Mouse (Mus musculus) liver, embryonic 16.5 days (tissue): ENCODE measurements around the gene Cox16. TPM values are rescaled to one million over a fixed set of nuclear protein-coding genes. Genes with fewer than 3 reads are reported as not detected.

Experiments
- ATAC-seq: fragments of 200-750 bp; cut with Nextera tagmentation; 2 replicates; pipeline ENCODE4 v1.8.0; 2017; ENCODE audit warnings: low read depth, mild to moderate bottlenecking, moderate number of reproducible peaks, moderate library complexity
- H3K27ac ChIP-seq: fragments of 300-500 bp; sonication (generic); 2 replicates; pipeline ENCODE4 v1.5.1; 2014; ENCODE audit warnings: mild to moderate bottlenecking, low read length
- H3K27me3 ChIP-seq: fragments of 300-500 bp; sonication (generic); 2 replicates; pipeline ENCODE4 v1.6.1; 2014; ENCODE audit warnings: low read depth, low read length, mixed read lengths; ENCODE audit not compliant: control insufficient read depth, insufficient read depth
- H3K36me3 ChIP-seq: fragments of 300-500 bp; sonication (generic); 2 replicates; pipeline ENCODE4 v1.6.1; 2014; ENCODE audit warnings: mild to moderate bottlenecking; ENCODE audit not compliant: control insufficient read depth, insufficient read depth
- H3K4me1 ChIP-seq: fragments of 300-500 bp; sonication (generic); 2 replicates; pipeline ENCODE4 v1.6.1; 2014; ENCODE audit warnings: low read depth, low read length, mixed read lengths; ENCODE audit not compliant: control insufficient read depth
- H3K4me2 ChIP-seq: fragments of 300-500 bp; sonication (generic); 2 replicates; pipeline ENCODE4 v1.6.1; 2014; ENCODE audit warnings: low read depth, low read length, mixed read lengths
- H3K4me3 ChIP-seq: fragments of 300-500 bp; sonication (generic); 2 replicates; pipeline ENCODE4 v1.5.1; 2014; ENCODE audit warnings: low read depth, mild to moderate bottlenecking, low read length
- H3K9ac ChIP-seq: fragments of 300-500 bp; sonication (generic); 2 replicates; pipeline ENCODE4 v1.6.1; 2014; ENCODE audit warnings: low read depth, low read length
- H3K9me3 ChIP-seq: fragments of 300-500 bp; sonication (generic); replicated peaks from 2 replicates; pipeline ENCODE4 v1.6.1; 2016; ENCODE audit warnings: low read length; ENCODE audit not compliant: control insufficient read depth
- WGBS: fragments of 180-500 bp; shearing (Covaris S2); extraction: QIAGEN DNeasy Blood & Tissue Kit; methylation state at CpG from one replicate; pipeline ENCODE4 v1.1.7; 2014; ENCODE audit not compliant: insufficient replicate concordance; 5-methylcytosine and 5-hydroxymethylcytosine counted together
- polyA plus RNA-seq: library from polyadenylated mRNA; unstranded; fragments of >200 nt; fragmentation: Nextera tagmentation; extraction: Ambion mirVana; gene quantifications from 2 replicates; pipeline ENCODE4 v1.2.1, GENCODE M21; 2015

The Cox16 gene
- polyA plus RNA-seq, 1 experiment from 2014 or later: 59.0 TPM

GRCm38 (mm10) chr12:81332875-81333421, 152.0 kb downstream of the Cox16 start, which contains the start of gene Slc8a3:
Slc8a3 (minus strand) TSS chr12:81333180.
- Histone ChIP-seq H3K4me1 (no peaks in the 10 kb centered on the region), H3K9me3 (no peaks in the 10 kb centered on the region), H3K27ac (no peak within 1 kb of the TSS), H3K4me3 (peak within 1 kb of the TSS; percentile 47), H3K4me2 (peak within 1 kb of the TSS; percentile 58), H3K27me3 (peaks cover 35% of the 10 kb centered on the region), H3K9ac (no peak within 1 kb of the TSS), H3K36me3 (no peaks in the 10 kb centered on the region)
- WGBS: 1% methylated on average over 46 of the region's 47 CpGs
- ATAC-seq: no peak

- H3K27me3 ChIP-seq: peaks cover 35% of the 10 kb centered on the region
- no peak for ATAC-seq
- H3K27ac ChIP-seq: no peak overlapping the region
- no peaks in the 10 kb centered on the region for H3K36me3 ChIP-seq
- no peaks in the 10 kb centered on the region for H3K4me1 ChIP-seq
- 3% methylated on average over 53 of the region's 54 CpGs for WGBS
- H3K9me3 ChIP-seq: no peaks in the 10 kb centered on the region
- peak overlapping the region; percentile 47 for H3K4me3 ChIP-seq
- no peak overlapping the region for H3K9ac ChIP-seq
- H3K4me2 ChIP-seq: peak overlapping the region; percentile 58
Observed at GRCm38 (mm10) chr12:81331937-81332874, 152.7 kb downstream of the Cox16 start.

GRCm38 (mm10) chr12:81331046-81331638, 153.8 kb downstream of the Cox16 start:
- WGBS: 33% methylated on average over 5 of the region's 5 CpGs
- Histone ChIP-seq H3K4me3 (no peak overlapping the region), H3K36me3 (no peaks in the 10 kb centered on the region), H3K27ac (no peak overlapping the region), H3K9me3 (no peaks in the 10 kb centered on the region), H3K27me3 (peaks cover 35% of the 10 kb centered on the region), H3K9ac (no peak overlapping the region), H3K4me2 (no peak overlapping the region), H3K4me1 (no peaks in the 10 kb centered on the region)
- no peak for ATAC-seq

- Histone ChIP-seq H3K9me3 (no peaks in the 10 kb centered on the region), H3K27me3 (no peaks in the 10 kb centered on the region; the same call in 1 of the 2 replicates), H3K4me2 (no peak overlapping the region), H3K4me1 (no peaks in the 10 kb centered on the region), H3K36me3 (no peaks in the 10 kb centered on the region), H3K27ac (no peak overlapping the region), H3K4me3 (no peak overlapping the region), H3K9ac (no peak overlapping the region)
- 51% methylated on average over 3 of the region's 3 CpGs for WGBS
- ATAC-seq: no peak
Observed at GRCm38 (mm10) chr12:81324991-81325390, 159.9 kb downstream of the Cox16 start.

GRCm38 (mm10) chr12:81324116-81324515, 160.8 kb downstream of the Cox16 start:
- ATAC-seq: no peak
- Histone ChIP-seq H3K27ac (no peak overlapping the region), H3K9me3 (no peaks in the 10 kb centered on the region), H3K9ac (no peak overlapping the region), H3K27me3 (no peaks in the 10 kb centered on the region), H3K4me3 (no peak overlapping the region), H3K4me2 (no peak overlapping the region), H3K36me3 (no peaks in the 10 kb centered on the region), H3K4me1 (no peaks in the 10 kb centered on the region)
- WGBS: 66% methylated on average over 3 of the region's 3 CpGs

- ATAC-seq: no peak
Observed at GRCm38 (mm10) chr12:81321021-81321420, 163.9 kb downstream of the Cox16 start.

GRCm38 (mm10) chr12:81317811-81318210, 167.1 kb downstream of the Cox16 start:
- Histone ChIP-seq H3K9ac (no peak overlapping the region), H3K4me3 (no peak overlapping the region), H3K9me3 (no peaks in the 10 kb centered on the region), H3K36me3 (no peaks in the 10 kb centered on the region), H3K27ac (no peak overlapping the region), H3K4me2 (no peak overlapping the region), H3K27me3 (no peaks in the 10 kb centered on the region), H3K4me1 (no peaks in the 10 kb centered on the region)
- WGBS: 46% methylated on average over 2 of the region's 2 CpGs
- ATAC-seq: no peak

More at GRCm38 (mm10) chr12:81321021-81321420, 163.9 kb downstream of the Cox16 start:
- Histone ChIP-seq H3K4me2 (no peak overlapping the region), H3K9ac (no peak overlapping the region), H3K36me3 (no peaks in the 10 kb centered on the region), H3K27ac (no peak overlapping the region), H3K4me1 (no peaks in the 10 kb centered on the region), H3K9me3 (no peaks in the 10 kb centered on the region), H3K4me3 (no peak overlapping the region), H3K27me3 (no peaks in the 10 kb centered on the region)
- 60% methylated on average over 1 of the region's 1 CpGs for WGBS

- Histone ChIP-seq H3K4me2 (no peak overlapping the region), H3K27me3 (no peaks in the 10 kb centered on the region), H3K4me3 (no peak overlapping the region), H3K9me3 (no peaks in the 10 kb centered on the region), H3K4me1 (no peaks in the 10 kb centered on the region), H3K9ac (no peak overlapping the region), H3K36me3 (no peaks in the 10 kb centered on the region), H3K27ac (no peak overlapping the region)
- no peak for ATAC-seq
- 62% methylated on average over 5 of the region's 5 CpGs for WGBS
Observed at GRCm38 (mm10) chr12:81315953-81316352, 169.0 kb downstream of the Cox16 start.
